Mouse (Mus musculus): ENCODE measurements around the gene Eef1akmt2. TPM values are rescaled to one million over a fixed set of nuclear protein-coding genes. Genes with fewer than 3 reads are reported as not detected.

Eef1akmt2 gene
- total RNA-seq, 2 experiments from 2014 or later, result 5.5 to 8.3 TPM

GRCm38 (mm10) chr7:132810879-132811278 is 41.6 kb downstream of the Eef1akmt2 start:
- DNase-seq, result peak; percentile 84

GRCm38 (mm10) chr7:132810368-132810767 is 42.1 kb downstream of the Eef1akmt2 start:
- DNase-seq, result peak; percentile 83

GRCm38 (mm10) chr7:132809721-132810120 is 42.8 kb downstream of the Eef1akmt2 start:
- DNase-seq, result no peak

GRCm38 (mm10) chr7:132808841-132809682 is 43.4 kb downstream of the Eef1akmt2 start:
- DNase-seq, result peak; percentile 68

- DNase-seq, result peak; percentile 71
Observed at GRCm38 (mm10) chr7:132808051-132808796, 44.2 kb downstream of the Eef1akmt2 start.

GRCm38 (mm10) chr7:132806926-132807857 is 45.3 kb downstream of the Eef1akmt2 start:
- no peak for DNase-seq

- DNase-seq, result peak; percentile 77
Observed at GRCm38 (mm10) chr7:132806286-132806685, 46.2 kb downstream of the Eef1akmt2 start.

GRCm38 (mm10) chr7:132804951-132805350 is 47.5 kb downstream of the Eef1akmt2 start:
- no peak for DNase-seq

GRCm38 (mm10) chr7:132804461-132804860 is 48.0 kb downstream of the Eef1akmt2 start:
- DNase-seq, result no peak

- DNase-seq, result no peak
Observed at GRCm38 (mm10) chr7:132803962-132804361, 48.5 kb downstream of the Eef1akmt2 start.

GRCm38 (mm10) chr7:132803336-132803735 is 49.1 kb downstream of the Eef1akmt2 start:
- no peak for DNase-seq

- no peak for DNase-seq
Observed at GRCm38 (mm10) chr7:132802691-132803090, 49.8 kb downstream of the Eef1akmt2 start.

- DNase-seq, result peak; percentile 65
Observed at GRCm38 (mm10) chr7:132802066-132802465, 50.4 kb downstream of the Eef1akmt2 start.

- no peak for DNase-seq
Observed at GRCm38 (mm10) chr7:132801509-132801908, 51.0 kb downstream of the Eef1akmt2 start.

GRCm38 (mm10) chr7:132800868-132801267 is 51.6 kb downstream of the Eef1akmt2 start:
- DNase-seq, result no peak

GRCm38 (mm10) chr7:132799119-132800016 is 53.1 kb downstream of the Eef1akmt2 start:
- no peak for DNase-seq

- DNase-seq, result no peak
Observed at GRCm38 (mm10) chr7:132795141-132795540, 57.3 kb downstream of the Eef1akmt2 start.

GRCm38 (mm10) chr7:132793467-132793866 is 59.0 kb downstream of the Eef1akmt2 start:
- DNase-seq, result no peak

- no peak for DNase-seq
Observed at GRCm38 (mm10) chr7:132790447-132791219, 61.8 kb downstream of the Eef1akmt2 start.

GRCm38 (mm10) chr7:132788826-132789225 is 63.6 kb downstream of the Eef1akmt2 start:
- DNase-seq, result no peak
